Mouse (Mus musculus) urinary bladder, adult 2 months (tissue): ENCODE measurements around the gene Slc7a7. TPM values are rescaled to one million over a fixed set of nuclear protein-coding genes. Genes with fewer than 3 reads are reported as not detected.

ENCODE experiments used
- DNase-seq: peaks from one replicate; pipeline ENCODE4 v3.0.0; 2022; ENCODE audit warnings: low spot score
- polyA plus RNA-seq: library from polyadenylated mRNA; depleted of rRNA; stranded (reverse); fragments of >200 nt; gene quantifications from 2 replicates; pipeline ENCODE4 v1.2.3, GENCODE M21; 2012; rRNA removed

The Slc7a7 gene
- polyA plus RNA-seq, 1 experiment: 8.9 TPM

- DNase-seq: no peak
These were observed 89.0 kb downstream of the Slc7a7 start for GRCm38 (mm10) chr14:54328548-54328947.

DNA sequence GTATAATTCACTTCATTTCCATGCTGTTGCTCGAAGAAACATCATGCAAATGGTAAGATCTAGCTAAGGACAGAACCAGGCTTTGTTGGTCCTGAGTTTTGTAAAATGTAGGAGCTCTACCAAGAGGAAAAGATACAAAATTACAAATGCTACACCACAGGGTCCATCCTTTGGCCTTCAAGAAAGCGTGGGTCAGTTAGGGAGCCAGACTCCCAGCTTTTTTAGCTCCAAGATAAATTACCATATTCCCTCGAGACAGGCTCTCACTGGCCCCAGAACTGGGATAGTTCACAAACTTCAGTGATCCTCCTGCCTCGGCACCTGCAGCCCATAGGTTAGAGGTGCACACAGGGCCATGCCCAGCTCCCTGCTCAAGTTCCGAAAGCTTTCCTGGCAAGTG lies 93.1 kb downstream of the Slc7a7 start:
- no peak for DNase-seq

- no peak for DNase-seq
These were observed 95.8 kb downstream of the Slc7a7 start for GRCm38 (mm10) chr14:54321556-54322376.

Other genes starting within 250 kb of the Slc7a7 start
- 228 and 295 TPM in 2 replicates for gene Dad1, start 163.7 kb downstream of the Slc7a7 start, polyA plus RNA-seq
- gene Abhd4, start 163.6 kb downstream of the Slc7a7 start, polyA plus RNA-seq: 38.1 and 62.8 TPM in 2 replicates
- not detected in 2 replicates for gene Olfr49, start 132.8 kb downstream of the Slc7a7 start, polyA plus RNA-seq
- 61.4 and 65.5 TPM in 2 replicates for gene Oxa1l, start 56.9 kb downstream of the Slc7a7 start, polyA plus RNA-seq
- gene Mrpl52, start 9.1 kb upstream of the Slc7a7 start, polyA plus RNA-seq: 221 and 233 TPM in 2 replicates
- 202 and 226 TPM in 2 replicates for gene Mmp14, start 13.8 kb upstream of the Slc7a7 start, polyA plus RNA-seq
- gene Lrp10, start 46.4 kb upstream of the Slc7a7 start, polyA plus RNA-seq: 81.0 and 93.8 TPM in 2 replicates
- 0.28 and 0.32 TPM in 2 replicates for gene Rem2, start 58.3 kb upstream of the Slc7a7 start, polyA plus RNA-seq
- 38.1 and 40.2 TPM in 2 replicates for gene Prmt5, start 99.7 kb upstream of the Slc7a7 start, polyA plus RNA-seq
- 14.1 and 14.2 TPM in 2 replicates for gene Haus4, start 136.8 kb upstream of the Slc7a7 start, polyA plus RNA-seq
- 38.5 and 43.1 TPM in 2 replicates for gene Ajuba, start 159.8 kb upstream of the Slc7a7 start, polyA plus RNA-seq
- gene 4931414P19Rik, start 188.2 kb upstream of the Slc7a7 start, polyA plus RNA-seq: 9.0 and 9.4 TPM in 2 replicates
- 146 and 179 TPM in 2 replicates for gene Psmb5, start 200.2 kb upstream of the Slc7a7 start, polyA plus RNA-seq
- gene Psmb11, start 203.7 kb upstream of the Slc7a7 start, polyA plus RNA-seq: not detected in 2 replicates
- not detected in 2 replicates for gene Gm17606, start 223.2 kb upstream of the Slc7a7 start, polyA plus RNA-seq
- gene Cdh24, start 223.6 kb upstream of the Slc7a7 start, polyA plus RNA-seq: 1.5 and 1.6 TPM in 2 replicates